Mouse (Mus musculus): ENCODE measurements at regions not wholly inside any gene's neighbourhood (a gene's known extent, or its start where the extent isn't known, plus 50 kb on each side); places are given as distances from the start of the nearest gene placed in this dataset.
"Not testable (repeated sequence)": the region's sequence is repeated elsewhere in the genome, so short reads cannot be mapped to it uniquely, and the experiment has no call there.

DNA sequence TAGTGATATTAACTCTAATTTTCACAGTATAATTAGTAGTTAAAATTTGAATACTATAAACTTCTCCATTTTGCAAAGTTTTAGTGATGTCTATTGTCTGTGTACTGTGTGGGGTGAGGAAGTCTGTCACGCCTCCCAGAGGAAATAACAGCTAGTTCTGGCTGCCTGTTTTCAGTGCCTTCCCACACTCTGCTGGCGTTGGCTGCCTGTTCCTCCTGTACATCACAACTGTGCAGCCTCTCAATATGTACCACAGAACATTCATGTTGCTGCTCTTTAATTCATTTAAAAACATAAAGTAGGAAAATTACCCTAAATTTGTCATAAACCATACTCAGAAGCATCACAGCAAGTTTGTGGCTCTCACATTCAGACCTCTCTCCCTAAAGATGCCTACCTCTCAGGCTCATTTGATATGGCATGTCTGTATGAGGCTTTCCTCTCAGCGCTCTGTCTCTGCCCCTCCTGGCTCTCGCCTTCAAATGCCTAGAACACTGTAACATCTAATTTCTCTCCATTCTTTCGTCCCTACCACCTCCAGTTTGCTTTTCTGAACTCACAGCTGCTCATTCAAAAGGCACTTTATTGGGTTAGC is 239.7 kb upstream of the Zic4 start:
- ATAC-seq, result no peak
- Histone ChIP-seq H3K4me3 (replicated peaks; ENCODE audit: low read length) (no peak overlapping the region), H3K9me3 (ENCODE audit: control insufficient read depth, low read length) (no peaks in the 10 kb centered on the region), H3K4me1 (replicated peaks; ENCODE audit: control insufficient read depth, insufficient read depth, low read length) (peaks cover 4% of the 10 kb centered on the region), H3K9ac (replicated peaks; ENCODE audit: low read depth, low read length) (no peak overlapping the region), H3K4me2 (ENCODE audit: low read length) (no peak overlapping the region), H3K27ac (ENCODE audit: low read length) (no peak overlapping the region), H3K36me3 (ENCODE audit: control insufficient read depth, insufficient read depth) (no peaks in the 10 kb centered on the region), H3K27me3 (replicated peaks; ENCODE audit: control insufficient read depth, insufficient read depth, low read length) (no peaks in the 10 kb centered on the region)
- 63% methylated on average over 5 of the region's 5 CpGs for WGBS

DNA sequence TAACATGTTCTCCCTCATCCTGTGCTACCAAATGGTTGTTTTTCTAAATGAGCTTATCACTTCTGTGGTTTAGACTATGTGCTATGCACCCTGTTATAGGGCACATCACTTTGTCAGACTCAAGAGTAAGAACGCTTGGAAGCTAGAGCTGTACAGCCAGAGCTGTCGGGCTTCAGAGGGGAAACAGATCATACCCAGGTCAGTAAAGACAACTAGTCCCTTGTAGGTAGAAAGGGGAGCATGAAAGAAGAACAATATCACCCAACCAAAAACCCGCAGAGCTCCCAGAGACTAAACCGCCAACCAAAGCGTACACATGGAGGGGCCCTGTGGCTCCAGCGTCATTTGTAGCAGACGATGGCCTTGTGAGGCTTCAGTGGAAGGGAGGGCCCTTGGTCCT is 239.0 kb upstream of the Zic4 start:
- Histone ChIP-seq H3K27ac (ENCODE audit: low read length) (no peak overlapping the region), H3K4me3 (replicated peaks; ENCODE audit: low read length) (no peak overlapping the region), H3K4me1 (replicated peaks; ENCODE audit: control insufficient read depth, insufficient read depth, low read length) (peaks cover 4% of the 10 kb centered on the region), H3K4me2 (ENCODE audit: low read length) (no peak overlapping the region), H3K36me3 (ENCODE audit: control insufficient read depth, insufficient read depth) (no peaks in the 10 kb centered on the region), H3K27me3 (replicated peaks; ENCODE audit: control insufficient read depth, insufficient read depth, low read length) (no peaks in the 10 kb centered on the region), H3K9me3 (ENCODE audit: control insufficient read depth, low read length) (no peaks in the 10 kb centered on the region), H3K9ac (replicated peaks; ENCODE audit: low read depth, low read length) (no peak overlapping the region)
- peak; percentile 68 for ATAC-seq
- 91% methylated on average over 7 of the region's 7 CpGs for WGBS

DNA sequence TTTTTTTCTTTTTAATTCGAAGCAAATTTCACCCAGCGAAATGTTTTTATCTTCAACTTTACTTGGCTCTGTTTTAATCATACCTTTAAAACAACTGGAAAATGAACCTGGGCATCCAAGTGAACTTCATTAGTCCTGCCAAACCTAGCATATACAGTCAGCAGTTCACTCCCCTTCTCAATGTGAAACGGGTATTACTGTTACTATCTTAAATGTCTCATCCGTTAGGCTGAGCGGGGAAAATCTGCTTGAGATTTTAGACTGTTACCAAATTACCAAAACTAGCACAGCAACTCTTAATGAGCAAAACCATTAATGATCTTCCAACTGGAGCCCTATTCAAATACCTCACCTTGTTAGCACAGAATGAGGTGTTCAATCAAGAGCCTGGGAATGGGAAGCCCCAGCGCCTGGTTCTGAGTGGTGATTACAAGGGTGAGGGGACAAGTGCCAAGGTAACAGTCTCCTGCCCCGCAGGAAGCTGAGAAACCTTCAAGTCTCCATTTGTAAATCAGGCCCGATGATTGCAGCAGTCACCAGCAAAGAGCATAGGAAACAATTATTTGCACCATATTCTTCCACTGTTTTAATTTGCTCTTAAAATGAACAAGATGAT is 235.5 kb upstream of the Zic4 start:
- Histone ChIP-seq H3K4me3 (replicated peaks; ENCODE audit: low read length) (no peak overlapping the region), H3K9ac (replicated peaks; ENCODE audit: low read depth, low read length) (no peak overlapping the region), H3K4me1 (replicated peaks; ENCODE audit: control insufficient read depth, insufficient read depth, low read length) (peaks cover 4% of the 10 kb centered on the region), H3K4me2 (ENCODE audit: low read length) (peak overlapping the region; percentile 17; the same call in 1 of the 2 replicates), H3K9me3 (ENCODE audit: control insufficient read depth, low read length) (no peaks in the 10 kb centered on the region), H3K36me3 (ENCODE audit: control insufficient read depth, insufficient read depth) (no peaks in the 10 kb centered on the region), H3K27me3 (replicated peaks; ENCODE audit: control insufficient read depth, insufficient read depth, low read length) (no peaks in the 10 kb centered on the region), H3K27ac (ENCODE audit: low read length) (no peak overlapping the region)
- peak; percentile 71 for ATAC-seq
- WGBS, result 36% methylated on average over 8 of the region's 8 CpGs

DNA sequence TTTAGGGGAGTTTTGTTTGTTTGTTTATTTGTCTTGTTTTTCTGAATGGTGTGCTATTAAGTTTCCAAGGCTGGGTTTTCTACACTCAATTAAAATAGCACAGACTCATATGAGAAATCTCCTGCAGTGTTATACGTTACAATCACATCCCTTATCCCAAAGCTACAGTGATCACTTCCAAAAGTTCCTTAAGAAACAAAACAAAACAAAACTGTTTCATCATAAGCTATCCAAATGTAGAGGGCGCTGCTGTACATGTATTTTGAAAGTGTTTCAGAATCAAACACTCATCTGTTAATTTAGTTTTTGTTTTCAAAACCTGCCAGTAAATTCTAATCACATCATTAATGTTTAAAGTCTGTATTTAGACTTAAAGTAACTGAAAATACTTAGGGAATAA is 233.7 kb upstream of the Zic4 start:
- WGBS, result 33% methylated on average over 2 of the region's 2 CpGs
- H3K9ac ChIP-seq (replicated peaks; ENCODE audit: low read depth, low read length); H3K27me3 ChIP-seq (replicated peaks; ENCODE audit: control insufficient read depth, insufficient read depth, low read length); H3K27ac ChIP-seq (ENCODE audit: low read length); H3K9me3 ChIP-seq (ENCODE audit: control insufficient read depth, low read length); H3K4me3 ChIP-seq (replicated peaks; ENCODE audit: low read length); H3K36me3 ChIP-seq (ENCODE audit: control insufficient read depth, insufficient read depth); ATAC-seq; H3K4me2 ChIP-seq (ENCODE audit: low read length); H3K4me1 ChIP-seq (replicated peaks; ENCODE audit: control insufficient read depth, insufficient read depth, low read length): not testable (repeated sequence)

DNA sequence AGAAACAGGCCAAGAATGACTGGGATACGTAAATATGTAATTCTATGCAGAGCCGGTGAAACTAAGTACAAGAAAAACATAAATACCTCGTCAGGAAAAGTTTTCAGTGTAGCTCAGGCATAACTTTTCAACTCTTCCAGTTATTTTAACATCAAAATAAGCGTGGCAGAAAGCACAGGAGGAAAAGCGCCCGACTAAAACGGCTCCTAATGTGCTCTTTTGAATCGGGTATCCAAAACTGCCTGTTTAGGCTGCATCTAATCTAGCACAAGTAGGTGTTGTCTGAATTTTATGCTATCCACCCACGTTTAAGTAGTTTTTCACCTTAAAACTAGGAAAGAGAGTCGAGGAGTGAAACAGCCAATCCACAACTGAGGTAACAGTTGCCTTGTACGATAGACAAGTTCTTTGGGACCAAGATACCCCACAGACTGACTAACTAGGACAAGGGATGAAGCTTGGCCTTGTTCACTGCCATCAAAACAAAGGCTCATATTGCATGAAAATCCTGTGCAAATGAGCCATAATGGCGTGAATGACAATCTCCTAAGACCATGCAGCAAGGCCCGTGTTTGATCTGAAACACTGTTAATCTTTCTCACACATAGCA is 232.0 kb upstream of the Zic4 start:
- no peaks in the 10 kb centered on the region for H3K27me3 ChIP-seq (replicated peaks; ENCODE audit: control insufficient read depth, insufficient read depth, low read length)
- H3K9me3 ChIP-seq (ENCODE audit: control insufficient read depth, low read length), result no peaks in the 10 kb centered on the region
- no peak for ATAC-seq
- no peak overlapping the region for H3K4me3 ChIP-seq (replicated peaks; ENCODE audit: low read length)
- H3K9ac ChIP-seq (replicated peaks; ENCODE audit: low read depth, low read length), result no peak overlapping the region
- WGBS, result 73% methylated on average over 13 of the region's 13 CpGs
- no peaks in the 10 kb centered on the region for H3K36me3 ChIP-seq (ENCODE audit: control insufficient read depth, insufficient read depth)
- H3K4me1 ChIP-seq (replicated peaks; ENCODE audit: control insufficient read depth, insufficient read depth, low read length), result peaks cover 4% of the 10 kb centered on the region
- no peak overlapping the region for H3K27ac ChIP-seq (ENCODE audit: low read length)
- no peak overlapping the region for H3K4me2 ChIP-seq (ENCODE audit: low read length)

DNA sequence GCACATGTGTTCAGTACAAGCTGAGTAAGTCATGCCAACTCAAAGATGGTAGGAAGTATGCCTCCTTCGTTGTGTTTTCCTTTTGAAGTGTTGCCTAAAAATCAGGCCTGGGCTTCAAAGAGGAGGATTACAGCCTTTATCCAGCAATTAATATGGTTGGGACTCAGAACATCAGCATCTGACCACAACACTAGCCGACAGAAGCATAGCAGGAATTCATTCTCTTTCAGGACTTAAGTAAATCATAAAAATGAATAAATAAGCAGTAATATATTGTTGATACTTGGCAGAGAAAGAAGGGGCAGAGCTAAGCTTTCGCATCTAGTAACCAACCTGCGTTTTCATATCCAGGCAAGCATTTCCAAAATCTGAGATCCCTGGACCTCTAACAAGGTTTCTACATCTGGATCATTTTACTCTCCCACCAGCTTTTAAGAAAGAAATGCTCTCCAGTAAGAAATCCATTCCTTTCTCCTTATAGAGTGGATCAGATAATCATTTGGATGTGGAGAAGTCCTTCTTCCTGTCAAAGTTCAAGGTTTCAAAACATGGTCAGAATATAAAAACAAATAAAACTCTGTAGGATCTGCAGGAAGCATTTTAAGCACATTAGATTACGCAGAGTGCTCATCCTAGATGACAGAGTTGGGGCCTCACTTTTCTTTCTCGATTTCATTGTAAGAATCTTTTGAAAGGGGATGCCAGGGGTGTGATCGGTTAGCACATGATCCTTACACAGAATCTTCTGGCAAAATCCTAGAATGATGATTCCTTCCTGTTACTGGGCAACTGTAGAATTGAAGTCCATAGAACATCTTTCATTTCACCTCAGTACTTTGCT is 230.6 kb upstream of the Zic4 start:
- Histone ChIP-seq H3K4me3 (replicated peaks; ENCODE audit: low read length) (no peak overlapping the region), H3K4me2 (ENCODE audit: low read length) (no peak overlapping the region), H3K27me3 (replicated peaks; ENCODE audit: control insufficient read depth, insufficient read depth, low read length) (no peaks in the 10 kb centered on the region), H3K36me3 (ENCODE audit: control insufficient read depth, insufficient read depth) (no peaks in the 10 kb centered on the region), H3K4me1 (replicated peaks; ENCODE audit: control insufficient read depth, insufficient read depth, low read length) (peaks cover 4% of the 10 kb centered on the region), H3K9me3 (ENCODE audit: control insufficient read depth, low read length) (no peaks in the 10 kb centered on the region), H3K27ac (ENCODE audit: low read length) (no peak overlapping the region), H3K9ac (replicated peaks; ENCODE audit: low read depth, low read length) (no peak overlapping the region)
- ATAC-seq, result no peak
- WGBS, result 59% methylated on average over 7 of the region's 7 CpGs

DNA sequence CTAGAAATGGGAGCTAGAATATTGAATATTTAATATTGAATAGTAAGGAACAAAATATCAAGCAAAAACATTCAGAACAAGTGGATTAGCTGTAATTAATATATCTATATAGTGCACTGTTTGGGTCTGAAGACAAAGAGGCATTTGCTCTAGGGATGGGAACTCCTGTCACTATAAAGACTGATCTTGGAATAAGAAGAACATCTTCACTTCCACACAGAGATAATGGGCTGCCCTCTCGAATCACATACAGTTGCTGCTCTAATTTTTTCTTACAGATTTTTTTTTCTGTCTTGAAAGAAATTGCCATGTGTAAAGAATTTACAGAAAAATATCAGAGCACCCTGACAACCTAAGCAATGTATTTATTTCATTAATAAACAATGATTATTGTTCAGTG is 229.7 kb upstream of the Zic4 start:
- Histone ChIP-seq H3K4me3 (replicated peaks; ENCODE audit: low read length) (no peak overlapping the region), H3K36me3 (ENCODE audit: control insufficient read depth, insufficient read depth) (no peaks in the 10 kb centered on the region), H3K4me2 (ENCODE audit: low read length) (no peak overlapping the region), H3K9ac (replicated peaks; ENCODE audit: low read depth, low read length) (no peak overlapping the region), H3K4me1 (replicated peaks; ENCODE audit: control insufficient read depth, insufficient read depth, low read length) (no peaks in the 10 kb centered on the region), H3K9me3 (ENCODE audit: control insufficient read depth, low read length) (no peaks in the 10 kb centered on the region), H3K27me3 (replicated peaks; ENCODE audit: control insufficient read depth, insufficient read depth, low read length) (no peaks in the 10 kb centered on the region), H3K27ac (ENCODE audit: low read length) (no peak overlapping the region)
- no peak for ATAC-seq
- 69% methylated on average over 1 of the region's 1 CpGs for WGBS

DNA sequence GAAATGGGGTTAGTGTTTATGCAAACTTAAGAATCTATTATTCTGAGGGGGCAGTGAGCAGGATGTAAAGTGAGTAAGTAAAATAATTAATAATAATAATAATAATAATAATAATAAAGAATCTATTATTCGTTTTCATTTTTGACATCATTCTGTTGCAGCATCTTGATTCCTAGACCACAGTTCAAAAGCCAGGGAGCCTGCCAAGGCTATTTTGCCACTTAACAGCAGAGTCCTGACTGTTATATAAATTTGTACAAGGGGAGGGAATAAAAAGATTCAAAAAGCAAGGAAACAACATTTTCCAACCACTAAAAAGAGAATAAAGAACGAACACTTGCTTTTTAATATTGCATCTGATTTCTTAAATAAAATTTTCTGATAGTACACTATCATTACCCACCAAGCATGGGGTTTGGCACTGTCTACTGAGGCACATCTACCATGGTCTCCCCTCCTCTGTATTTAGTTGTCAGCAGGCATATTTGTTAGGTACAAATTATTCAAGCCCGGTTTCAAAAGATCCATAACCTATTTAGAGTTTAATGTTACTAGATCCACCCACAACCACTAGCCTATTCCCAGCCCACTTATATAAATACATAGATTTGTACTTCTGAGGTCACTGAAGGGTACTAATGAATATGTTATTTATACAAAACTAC is 228.8 kb upstream of the Zic4 start:
- no peak for ATAC-seq
- Histone ChIP-seq H3K36me3 (ENCODE audit: control insufficient read depth, insufficient read depth) (no peaks in the 10 kb centered on the region), H3K27ac (ENCODE audit: low read length) (no peak overlapping the region), H3K4me3 (replicated peaks; ENCODE audit: low read length) (no peak overlapping the region), H3K27me3 (replicated peaks; ENCODE audit: control insufficient read depth, insufficient read depth, low read length) (no peaks in the 10 kb centered on the region), H3K9me3 (ENCODE audit: control insufficient read depth, low read length) (no peaks in the 10 kb centered on the region), H3K4me2 (ENCODE audit: low read length) (no peak overlapping the region), H3K9ac (replicated peaks; ENCODE audit: low read depth, low read length) (no peak overlapping the region), H3K4me1 (replicated peaks; ENCODE audit: control insufficient read depth, insufficient read depth, low read length) (no peaks in the 10 kb centered on the region)
- WGBS, result 87% methylated on average over 3 of the region's 3 CpGs

DNA sequence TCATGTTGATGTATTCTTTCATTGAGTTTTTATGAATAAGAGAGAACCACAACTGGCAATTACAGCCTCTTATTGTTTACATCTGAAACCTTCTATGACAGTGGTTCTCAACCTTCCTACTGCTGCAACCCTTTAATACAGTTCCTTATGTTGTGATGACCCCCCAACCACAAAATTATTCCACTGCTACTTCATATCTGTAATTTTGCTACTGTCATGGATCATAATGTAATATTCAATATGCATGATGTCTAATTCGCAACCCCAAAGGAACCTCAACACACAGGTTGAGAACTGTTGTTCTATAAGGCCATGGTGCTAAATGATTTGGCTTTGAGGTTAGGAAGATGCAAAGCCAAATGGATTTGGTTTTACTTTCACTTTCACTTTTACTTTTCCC is 227.9 kb upstream of the Zic4 start:
- no peak overlapping the region for H3K4me3 ChIP-seq (replicated peaks; ENCODE audit: low read length)
- no peak overlapping the region for H3K9ac ChIP-seq (replicated peaks; ENCODE audit: low read depth, low read length)
- no peaks in the 10 kb centered on the region for H3K36me3 ChIP-seq (ENCODE audit: control insufficient read depth, insufficient read depth)
- H3K27me3 ChIP-seq (replicated peaks; ENCODE audit: control insufficient read depth, insufficient read depth, low read length), result no peaks in the 10 kb centered on the region
- H3K4me2 ChIP-seq (ENCODE audit: low read length), result no peak overlapping the region
- H3K9me3 ChIP-seq (ENCODE audit: control insufficient read depth, low read length), result no peaks in the 10 kb centered on the region
- 91% methylated on average over 1 of the region's 1 CpGs for WGBS
- H3K4me1 ChIP-seq (replicated peaks; ENCODE audit: control insufficient read depth, insufficient read depth, low read length), result no peaks in the 10 kb centered on the region
- no peak for ATAC-seq
- H3K27ac ChIP-seq (ENCODE audit: low read length), result no peak overlapping the region
